Mouse (Mus musculus) heart, embryonic 14.5 days (tissue): ENCODE measurements around the gene Cacfd1. TPM values are rescaled to one million over a fixed set of nuclear protein-coding genes. Genes with fewer than 3 reads are reported as not detected.

Experiments
- ATAC-seq: fragments of 200-750 bp; cut with Nextera tagmentation; 2 replicates; pipeline ENCODE4 v1.8.0; 2017; ENCODE audit warnings: low read depth, moderate TSS enrichment; ENCODE audit not compliant: insufficient number of reproducible peaks, insufficient read depth, low FRiP score
- H3K27ac ChIP-seq, 2 experiments: fragments of 200-500 bp in 1 of 2; fragments of 300-500 bp in 1 of 2; sonication (generic) in 1 of 2; replicated peaks in 1 of 2; 2 replicates each; pipeline ENCODE4 v1.5.1; 2012 to 2014; ENCODE audit warnings: low read depth in 2 of 2, low read length in 2 of 2, control low read depth in 1 of 2, mild to moderate bottlenecking in 1 of 2, mixed read lengths in 1 of 2; ENCODE audit not compliant: control insufficient read depth in 1 of 2, insufficient read depth in 1 of 2
- H3K27me3 ChIP-seq: fragments of 300-500 bp; sonication (generic); 2 replicates; pipeline ENCODE4 v1.6.1; 2014; ENCODE audit warnings: mild to moderate bottlenecking, low read length, control low read depth; ENCODE audit not compliant: control insufficient read depth, insufficient read depth
- H3K36me3 ChIP-seq: fragments of 300-500 bp; sonication (generic); 2 replicates; pipeline ENCODE4 v1.6.1; 2014; ENCODE audit warnings: mild to moderate bottlenecking, control low read depth, low read length, mixed read lengths; ENCODE audit not compliant: control insufficient read depth, insufficient read depth
- H3K4me1 ChIP-seq, 2 experiments: fragments of 200-500 bp in 1 of 2; fragments of 300-500 bp in 1 of 2; sonication (generic) in 1 of 2; 2 replicates each; pipeline ENCODE4 v1.6.1; 2012 to 2014; ENCODE audit warnings: low read length in 2 of 2, control low read depth in 1 of 2, mixed read lengths in 1 of 2; ENCODE audit not compliant: control insufficient read depth in 2 of 2, insufficient read depth in 2 of 2
- H3K4me2 ChIP-seq: fragments of 300-500 bp; sonication (generic); 2 replicates; pipeline ENCODE4 v1.6.1; 2014; ENCODE audit warnings: mild to moderate bottlenecking, low read length
- H3K4me3 ChIP-seq, 2 experiments: fragments of 200-500 bp in 1 of 2; fragments of 300-500 bp in 1 of 2; sonication (generic) in 1 of 2; 2 replicates each; pipeline ENCODE4 v1.5.1; 2012 to 2014; ENCODE audit warnings: low read length in 2 of 2, mild to moderate bottlenecking in 2 of 2, control low read depth in 1 of 2, low read depth in 1 of 2, moderate library complexity in 1 of 2; ENCODE audit not compliant: control insufficient read depth in 1 of 2, insufficient read depth in 1 of 2
- H3K9ac ChIP-seq: fragments of 300-500 bp; sonication (generic); 2 replicates; pipeline ENCODE4 v1.6.1; 2014; ENCODE audit warnings: mild to moderate bottlenecking, low read length
- H3K9me3 ChIP-seq: fragments of 300-500 bp; sonication (generic); 2 replicates; pipeline ENCODE4 v1.6.1; 2016; ENCODE audit warnings: low read length, control low read depth; ENCODE audit not compliant: control insufficient read depth
- WGBS: fragments of 180-500 bp; shearing (Covaris S2); extraction: QIAGEN DNeasy Blood & Tissue Kit; methylation state at CpG from one replicate; pipeline ENCODE4 v1.1.7; 2014; 5-methylcytosine and 5-hydroxymethylcytosine counted together
- polyA plus RNA-seq: library from polyadenylated mRNA; unstranded; fragments of >200 nt; fragmentation: Nextera tagmentation; extraction: Ambion mirVana; gene quantifications from 2 replicates; pipeline ENCODE4 v1.2.1, GENCODE M21; 2014

Cacfd1 gene
- polyA plus RNA-seq, 1 experiment from 2014 or later = 38.5 TPM

- Histone ChIP-seq H3K9ac (no peak overlapping the region), H3K4me3 (no peak overlapping the region), H3K9me3 (no peaks in the 10 kb centered on the region), H3K27me3 (no peaks in the 10 kb centered on the region), H3K36me3 (peaks cover 71% of the 10 kb centered on the region), H3K27ac (no peak overlapping the region), H3K4me2 (no peak overlapping the region), H3K4me1 (no peaks in the 10 kb centered on the region)
- peak; percentile 40; the same call in 1 of the 2 replicates for ATAC-seq
- 59% methylated on average over 5 of the region's 5 CpGs for WGBS
These were observed 8.1 kb downstream of the Cacfd1 start for GRCm38 (mm10) chr2:27017802-27018201.

DNA sequence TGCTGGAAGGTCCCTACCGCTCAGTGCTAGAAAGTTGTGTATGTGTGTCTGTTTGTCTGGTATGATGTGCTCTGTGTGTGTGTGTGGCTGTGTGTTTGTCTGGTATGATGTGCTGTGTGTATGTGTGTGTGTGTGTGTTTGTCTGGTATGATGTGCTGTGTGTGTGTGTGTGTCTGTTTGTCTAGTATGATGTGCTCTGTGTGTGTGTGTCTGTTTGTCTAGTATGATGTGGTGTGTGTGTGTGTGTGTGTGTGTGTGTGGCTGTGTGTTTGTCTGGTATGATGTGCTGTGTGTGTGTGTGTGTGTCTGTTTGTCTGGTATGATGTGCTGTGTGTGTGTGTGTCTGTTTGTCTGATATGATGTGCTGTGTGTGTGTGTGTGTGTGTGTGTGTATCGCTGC is 9.8 kb downstream of the Cacfd1 start:
- H3K4me1 ChIP-seq = no peaks in the 10 kb centered on the region
- no peak for ATAC-seq
- no peak overlapping the region for H3K27ac ChIP-seq
- WGBS = 91% methylated on average over 2 of the region's 2 CpGs
- H3K36me3 ChIP-seq = peaks cover 57% of the 10 kb centered on the region
- no peak overlapping the region for H3K9ac ChIP-seq
- no peak overlapping the region for H3K4me2 ChIP-seq
- H3K27me3 ChIP-seq = no peaks in the 10 kb centered on the region
- no peak overlapping the region for H3K4me3 ChIP-seq
- H3K9me3 ChIP-seq = no peaks in the 10 kb centered on the region

GRCm38 (mm10) chr2:27021103-27021502 is 11.4 kb downstream of the Cacfd1 start:
- Histone ChIP-seq H3K9ac (no peak overlapping the region), H3K4me1 (no peaks in the 10 kb centered on the region), H3K27me3 (no peaks in the 10 kb centered on the region), H3K4me3 (no peak overlapping the region), H3K4me2 (no peak overlapping the region), H3K27ac (no peak overlapping the region), H3K36me3 (peaks cover 41% of the 10 kb centered on the region), H3K9me3 (no peaks in the 10 kb centered on the region)
- WGBS = 100% methylated on average over 1 of the region's 1 CpGs
- ATAC-seq = no peak

- Histone ChIP-seq H3K4me1 (0 out of 4 replicates have a peak, but pooled peaks cover 0 to under 1% of the 10 kb centered on the region in 2 experiments), H3K4me2 (no peak overlapping the region)
- WGBS = 77% methylated on average over 6 of the region's 6 CpGs
These were observed 12.9 kb downstream of the Cacfd1 start for GRCm38 (mm10) chr2:27022612-27023011.

DNA sequence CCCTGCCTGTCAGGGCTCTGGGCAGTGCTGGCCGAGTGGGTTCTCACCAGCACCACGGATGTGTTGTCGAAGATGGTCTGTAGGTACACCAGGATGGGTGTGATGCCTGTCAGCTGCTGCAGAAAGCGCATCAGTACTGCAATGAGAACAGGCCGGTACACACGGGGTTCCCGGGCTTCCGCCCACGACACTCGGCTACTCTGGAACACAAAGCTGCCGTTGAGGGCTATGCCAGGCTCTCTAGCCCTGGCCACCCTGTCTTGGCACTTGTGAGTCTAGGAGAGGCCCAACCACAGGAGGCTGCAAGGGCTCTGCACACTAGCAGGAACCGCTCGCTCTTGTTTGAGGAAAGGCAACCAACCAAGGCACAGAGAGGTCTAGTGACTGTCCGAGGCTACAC is 14.4 kb downstream of the Cacfd1 start:
- Histone ChIP-seq H3K36me3 (peaks cover 11% of the 10 kb centered on the region; the same call in 1 of the 2 replicates), H3K4me2 (no peak overlapping the region), H3K9me3 (no peaks in the 10 kb centered on the region), H3K9ac (no peak overlapping the region), H3K4me3 (no peak overlapping the region), H3K27ac (no peak overlapping the region), H3K4me1 (peaks cover 3 to 4% of the 10 kb centered on the region in 2 experiments; a peak in 2 of 4 replicates), H3K27me3 (peaks cover 10% of the 10 kb centered on the region)
- no peak for ATAC-seq
- WGBS = 74% methylated on average over 14 of the region's 14 CpGs

More at GRCm38 (mm10) chr2:27022612-27023011, 12.9 kb downstream of the Cacfd1 start:
- ATAC-seq = no peak
- H3K27ac ChIP-seq = no peak overlapping the region
- peaks cover 4% of the 10 kb centered on the region for H3K27me3 ChIP-seq
- peaks cover 26% of the 10 kb centered on the region for H3K36me3 ChIP-seq
- no peak overlapping the region for H3K4me3 ChIP-seq
- no peaks in the 10 kb centered on the region for H3K9me3 ChIP-seq
- H3K9ac ChIP-seq = no peak overlapping the region

DNA sequence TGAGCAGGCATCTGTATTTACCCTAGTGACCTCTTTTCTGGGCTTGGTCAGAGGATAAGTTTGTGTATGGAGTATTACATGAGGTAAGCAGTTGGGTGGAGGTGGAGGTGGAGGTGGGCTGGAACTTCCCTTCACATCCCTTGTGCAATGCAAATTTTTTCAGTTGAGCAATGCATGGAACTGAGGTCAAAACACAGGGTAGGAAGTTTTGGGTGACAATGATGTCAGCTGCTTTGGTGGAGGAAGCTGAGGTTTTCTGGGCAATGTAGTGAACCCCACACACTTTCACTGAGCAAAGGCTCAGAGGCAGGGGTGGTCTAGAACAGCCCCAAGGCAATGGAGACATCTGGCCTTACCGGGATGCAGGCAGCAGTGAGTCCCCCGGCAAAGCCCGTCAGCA is 15.8 kb downstream of the Cacfd1 start:
- WGBS = 64% methylated on average over 3 of the region's 3 CpGs
- Histone ChIP-seq H3K9me3 (no peaks in the 10 kb centered on the region), H3K27me3 (peaks cover 11% of the 10 kb centered on the region)

GRCm38 (mm10) chr2:27026332-27026731 is 16.6 kb downstream of the Cacfd1 start:
- no peaks in the 10 kb centered on the region for H3K36me3 ChIP-seq
- H3K27ac ChIP-seq = no peak overlapping the region
- WGBS = 85% methylated on average over 3 of the region's 3 CpGs
- H3K4me3 ChIP-seq = no peak overlapping the region
- no peak overlapping the region for H3K9ac ChIP-seq
- H3K4me2 ChIP-seq = no peak overlapping the region
- peaks cover 3 to 4% of the 10 kb centered on the region in 2 experiments; a peak in 2 of 4 replicates for H3K4me1 ChIP-seq
- peaks cover 11% of the 10 kb centered on the region for H3K27me3 ChIP-seq
- no peaks in the 10 kb centered on the region for H3K9me3 ChIP-seq
- ATAC-seq = no peak

More for the DNA sequence above, 15.8 kb downstream of the Cacfd1 start:
- H3K9ac ChIP-seq = no peak overlapping the region
- H3K4me2 ChIP-seq = no peak overlapping the region
- H3K4me3 ChIP-seq = no peak overlapping the region
- no peaks in the 10 kb centered on the region for H3K36me3 ChIP-seq
- ATAC-seq = no peak
- peaks cover 3 to 4% of the 10 kb centered on the region in 2 experiments; a peak in 2 of 4 replicates for H3K4me1 ChIP-seq
- H3K27ac ChIP-seq = no peak overlapping the region
